Mouse (Mus musculus) urinary bladder, postnatal 14 days (tissue): Measurements from ENCODE around the gene Phf21a.
A peak's percentile ranks its signal among the peaks of the same experiment; 100 is the strongest.

ENCODE experiments used
- DNase-seq: peaks from one replicate; pipeline ENCODE4 v3.0.0; 2021; ENCODE audit warnings: low spot score

Gene Phf21a

DNA sequence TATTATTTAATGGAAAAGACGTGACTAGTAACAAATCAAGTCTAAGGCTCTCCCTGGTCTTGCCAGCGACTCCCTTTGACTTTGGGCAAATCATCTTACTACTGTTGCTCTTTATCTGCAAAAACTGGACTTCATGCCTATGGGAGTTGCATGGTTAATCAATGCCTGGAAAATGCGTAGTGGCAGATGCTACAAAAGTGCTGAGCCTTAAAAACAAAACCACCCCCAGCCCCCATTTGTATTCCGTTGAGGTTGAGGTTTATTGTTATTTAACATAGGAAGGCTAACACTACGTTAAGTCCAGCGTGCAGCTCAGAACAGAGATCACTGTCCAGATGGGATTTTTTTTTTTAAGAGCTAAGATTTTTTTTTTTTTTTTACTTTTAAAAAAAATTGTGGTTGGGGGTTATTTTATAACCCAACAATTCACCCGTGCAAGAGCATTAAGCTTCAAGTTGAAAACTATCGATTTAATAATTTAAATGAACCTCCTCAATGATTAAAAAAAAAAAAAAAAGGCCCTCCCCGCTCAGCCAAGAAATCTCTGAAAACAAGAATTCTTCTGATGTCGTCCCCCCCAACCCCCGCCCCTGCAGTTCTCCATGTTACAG lies 89.3 kb downstream of the Phf21a start:
- no peak for DNase-seq

DNA sequence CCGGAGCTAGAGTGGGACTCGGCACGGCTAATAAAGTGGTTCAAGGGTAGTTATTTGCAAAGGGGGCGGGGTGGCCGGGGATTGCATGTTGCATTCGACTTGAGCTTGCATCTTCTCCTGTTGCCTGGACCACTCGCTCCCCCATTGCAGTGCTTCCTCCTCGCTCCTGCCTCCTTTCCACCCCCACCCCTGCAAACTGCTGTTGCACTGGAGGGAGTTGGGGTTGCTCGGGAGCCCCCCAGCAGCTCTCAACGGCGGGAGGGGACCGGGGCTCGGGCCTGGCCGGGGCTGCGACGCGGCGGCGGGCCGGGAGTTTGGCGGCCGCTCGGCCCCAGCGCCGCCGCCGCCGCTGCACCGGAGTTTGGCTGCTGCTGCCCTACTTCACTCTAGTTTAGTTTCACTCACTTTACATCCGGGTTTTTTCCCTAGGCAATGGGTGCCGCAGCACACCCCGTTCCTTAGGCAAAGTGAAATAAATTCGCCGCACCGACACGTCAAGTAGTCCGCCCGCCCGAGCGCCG lies 90.1 kb downstream of the Phf21a start:
- peak; percentile 77 for DNase-seq

DNA sequence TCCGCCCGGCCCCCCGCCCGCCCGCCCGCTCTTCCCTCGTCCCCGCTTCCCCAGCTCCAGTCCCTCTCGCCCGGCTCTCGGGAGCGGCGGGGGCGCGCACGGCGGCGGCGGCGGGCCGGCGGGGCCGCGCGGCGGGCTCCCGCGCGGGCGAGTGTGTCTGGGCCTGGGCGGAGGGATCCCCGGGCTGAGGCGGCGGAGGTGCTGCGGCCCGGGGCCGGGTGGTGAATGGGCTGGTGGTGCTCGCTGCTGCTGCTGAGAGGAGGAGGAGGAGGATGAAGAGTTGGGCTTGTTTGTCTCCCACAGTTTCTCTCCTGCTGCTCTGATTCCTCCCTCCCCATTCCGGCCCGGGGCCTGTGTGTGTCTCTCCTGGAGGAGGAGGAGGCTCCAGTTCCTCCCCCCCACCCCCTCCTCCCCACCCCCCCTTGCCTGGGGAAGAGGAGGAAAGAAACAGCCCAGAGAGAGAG lies 90.7 kb downstream of the Phf21a start:
- DNase-seq = peak; percentile 93

DNA sequence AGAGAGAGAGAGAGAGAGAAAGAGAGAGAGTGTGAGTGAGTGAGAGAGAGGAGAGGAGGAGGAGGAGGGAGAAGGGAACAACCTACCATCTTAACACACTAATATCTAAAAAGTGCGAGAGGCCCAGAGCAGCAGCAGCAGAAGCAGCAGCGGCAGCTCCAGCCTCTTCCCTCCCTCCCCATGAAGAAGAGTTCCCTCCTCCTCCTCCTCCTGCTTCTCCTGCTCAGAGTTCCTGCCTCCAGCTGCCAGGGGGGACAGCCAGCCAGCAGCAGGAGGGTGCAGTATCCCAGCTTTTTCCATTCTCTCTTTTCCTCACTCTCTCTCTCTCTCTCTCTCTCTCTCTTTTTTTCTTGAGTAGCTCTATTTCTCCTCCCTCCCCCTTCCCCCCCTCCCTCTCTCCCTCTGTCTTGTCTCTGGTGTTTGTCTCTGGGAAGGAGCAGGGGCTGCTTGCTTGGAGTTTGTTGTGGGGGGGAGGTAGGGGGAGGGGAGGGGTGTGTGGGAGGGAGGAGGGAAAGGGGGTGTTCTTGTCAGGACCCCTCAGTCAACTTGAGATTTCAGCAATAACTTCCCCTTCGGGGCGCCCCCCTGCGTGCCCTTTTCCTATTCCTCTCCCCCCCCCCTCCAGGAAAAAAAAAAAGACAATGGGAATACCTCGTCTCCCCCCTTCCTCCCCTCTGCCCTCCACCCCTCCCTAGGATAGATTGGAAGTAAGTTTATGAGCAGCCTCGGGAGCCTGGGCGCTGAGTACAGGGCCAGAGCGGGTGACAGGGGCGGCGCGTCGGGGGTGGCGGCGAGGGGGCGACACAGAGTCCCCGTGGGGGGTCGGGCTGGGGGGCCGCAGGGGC lies 91.4 kb downstream of the Phf21a start:
- peak; percentile 52 for DNase-seq

DNA sequence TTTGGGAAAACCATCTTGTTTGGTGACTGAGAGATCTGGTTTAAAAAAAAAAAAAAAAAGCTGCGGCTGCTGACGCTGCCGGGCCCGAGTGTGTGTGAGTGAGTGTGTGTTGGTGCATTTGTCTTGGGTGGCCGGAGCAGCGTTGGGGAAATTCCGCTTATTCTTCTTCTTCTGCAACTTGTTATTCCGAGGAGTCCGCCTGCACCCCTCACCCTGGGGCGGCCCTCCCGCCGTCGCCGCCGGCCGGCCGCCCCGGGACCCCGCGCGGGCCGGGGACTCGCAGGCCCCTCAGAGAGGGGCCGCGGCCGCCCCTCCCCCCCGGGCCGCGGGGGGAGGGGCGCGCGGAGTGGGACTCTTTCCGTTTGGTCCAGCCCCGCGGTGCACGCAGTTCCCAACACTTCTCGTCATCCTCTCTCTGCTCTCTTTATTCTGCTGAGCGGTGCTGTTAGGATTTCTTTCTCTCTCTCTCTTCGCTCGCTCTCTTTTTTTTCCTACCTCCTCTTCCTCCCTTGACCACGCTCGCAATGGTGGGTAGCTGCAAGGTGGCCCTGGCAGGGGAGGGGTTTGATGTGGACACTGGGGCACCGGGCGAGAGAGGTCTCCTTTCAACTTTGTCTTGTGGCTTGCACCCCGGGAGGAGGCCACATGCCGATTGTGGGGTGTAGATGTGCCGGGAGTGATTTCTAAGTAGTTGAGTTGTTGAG lies 92.3 kb downstream of the Phf21a start:
- DNase-seq = peak; percentile 31

DNA sequence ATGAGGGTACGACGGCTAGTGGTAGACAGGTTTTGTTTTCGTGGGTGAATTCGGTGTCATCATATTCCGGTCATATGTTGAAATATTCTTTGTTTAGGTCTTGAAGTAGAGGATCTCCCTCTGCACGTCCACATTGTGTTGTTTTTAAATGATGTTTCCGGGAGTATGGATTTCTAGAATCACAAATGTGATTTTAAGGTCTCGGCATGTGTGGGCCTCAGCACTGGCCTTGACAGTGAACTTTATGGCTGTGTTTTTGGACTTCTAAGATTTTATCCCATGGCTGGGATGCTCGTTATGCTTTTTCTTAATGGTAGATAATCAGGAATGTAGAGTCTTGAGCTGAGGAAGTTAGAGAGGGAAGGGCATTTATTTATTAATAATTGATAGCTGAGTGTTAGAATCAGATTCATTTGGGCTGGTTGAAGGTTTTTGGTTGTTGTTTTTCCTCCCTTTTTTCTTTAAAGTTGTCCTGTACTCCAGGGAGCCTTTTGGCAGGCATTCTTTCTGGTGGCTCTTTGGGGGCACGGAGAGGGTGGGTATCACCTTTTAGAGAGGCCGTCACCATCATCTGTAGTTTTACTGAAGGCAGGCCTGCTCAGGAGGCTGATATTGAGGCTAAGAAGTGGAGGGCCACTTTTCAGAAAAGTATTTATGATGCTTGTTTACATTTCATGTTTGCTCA lies 93.0 kb downstream of the Phf21a start:
- no peak for DNase-seq

DNA sequence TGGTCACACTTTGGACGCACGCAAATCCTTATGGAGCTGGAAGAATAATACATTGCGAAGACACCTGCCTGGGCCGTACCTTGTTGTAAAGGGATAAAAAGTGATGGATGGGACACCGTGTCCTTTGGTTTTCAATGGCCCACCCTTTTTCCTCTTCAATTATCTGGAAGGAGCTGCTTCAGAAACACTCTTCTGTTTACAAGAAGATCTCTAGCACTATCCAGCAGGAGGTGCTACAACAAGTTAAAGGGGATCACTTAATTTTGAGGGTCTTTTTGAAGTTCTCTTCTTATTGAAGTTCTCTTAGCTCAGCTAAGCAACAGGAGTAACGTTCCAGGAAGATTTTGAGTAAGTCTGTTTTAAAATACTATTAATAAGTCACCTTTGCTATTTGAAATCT lies 94.1 kb downstream of the Phf21a start:
- DNase-seq = no peak

DNA sequence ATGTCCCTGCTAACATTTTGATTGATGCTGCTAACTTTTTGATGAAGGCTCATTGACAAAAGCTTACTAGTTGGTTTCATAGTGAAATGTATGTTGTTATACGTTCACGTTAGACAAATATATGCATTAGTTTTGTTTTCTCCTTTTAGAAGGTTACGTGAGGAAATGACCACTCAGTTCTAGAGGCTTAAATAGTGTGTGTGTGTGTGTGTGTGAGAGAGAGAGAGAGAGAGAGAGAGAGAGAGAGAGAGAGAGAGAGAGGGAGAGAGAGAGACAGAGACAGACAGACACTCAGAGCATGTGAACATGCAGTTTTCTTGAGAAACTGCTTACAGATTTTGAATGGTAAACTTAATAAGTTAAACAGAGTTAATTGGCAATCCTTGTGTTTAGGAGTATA lies 95.8 kb downstream of the Phf21a start:
- DNase-seq = no peak

DNA sequence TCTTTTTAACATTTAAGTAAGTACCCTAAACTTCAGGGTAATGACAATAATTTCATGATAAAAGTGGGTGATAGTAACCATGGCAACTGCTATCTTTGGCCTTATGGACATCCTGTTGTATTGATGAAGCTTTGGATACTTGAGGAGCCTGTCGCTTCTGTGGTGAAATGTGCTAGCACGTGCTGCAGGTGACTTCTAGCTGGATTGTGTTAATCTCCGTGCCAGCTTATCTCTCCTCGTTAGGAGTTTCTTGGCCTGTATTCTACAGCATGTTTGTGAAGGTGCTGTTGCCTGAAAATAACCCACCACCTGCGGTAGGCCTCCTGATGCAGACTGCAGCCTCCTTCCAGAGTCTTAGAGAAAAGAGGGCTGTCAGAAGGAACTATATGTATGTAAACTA lies 98.0 kb downstream of the Phf21a start:
- DNase-seq = no peak

DNA sequence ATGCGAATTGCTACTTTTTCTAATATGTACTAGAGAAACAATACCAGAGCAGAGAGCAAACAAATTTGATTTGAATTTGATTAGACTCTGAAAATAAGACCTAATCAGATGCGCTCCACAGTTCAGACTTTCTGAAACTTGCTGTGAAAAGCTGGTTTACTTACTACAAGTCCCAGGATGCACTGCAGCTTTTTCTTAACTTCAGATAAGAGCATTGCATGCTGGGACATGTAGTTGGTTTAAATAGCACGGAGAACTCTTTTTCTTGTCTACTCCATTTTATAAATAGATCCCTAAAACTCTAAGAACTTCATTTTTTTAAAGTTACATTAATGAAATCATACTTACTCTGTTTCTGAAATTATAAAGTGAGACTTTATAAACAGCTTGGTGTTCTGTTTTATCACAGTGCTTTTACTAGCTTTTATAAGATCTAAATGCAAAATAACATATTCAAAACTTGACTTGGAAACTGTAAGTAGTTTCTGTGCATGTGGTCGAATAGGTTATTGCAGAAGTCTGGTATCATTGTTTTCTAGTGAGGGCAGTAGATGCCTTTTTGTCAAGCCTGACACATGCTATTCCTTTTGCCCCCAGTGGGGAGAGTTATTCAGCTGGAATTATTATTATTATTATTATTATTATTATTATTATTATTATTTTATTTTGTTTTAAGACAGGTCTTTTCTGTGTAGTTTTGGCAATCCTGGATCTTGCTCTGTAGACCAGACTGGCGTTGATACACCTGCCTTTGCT lies 99.1 kb downstream of the Phf21a start:
- peak; percentile 33 for DNase-seq

DNA sequence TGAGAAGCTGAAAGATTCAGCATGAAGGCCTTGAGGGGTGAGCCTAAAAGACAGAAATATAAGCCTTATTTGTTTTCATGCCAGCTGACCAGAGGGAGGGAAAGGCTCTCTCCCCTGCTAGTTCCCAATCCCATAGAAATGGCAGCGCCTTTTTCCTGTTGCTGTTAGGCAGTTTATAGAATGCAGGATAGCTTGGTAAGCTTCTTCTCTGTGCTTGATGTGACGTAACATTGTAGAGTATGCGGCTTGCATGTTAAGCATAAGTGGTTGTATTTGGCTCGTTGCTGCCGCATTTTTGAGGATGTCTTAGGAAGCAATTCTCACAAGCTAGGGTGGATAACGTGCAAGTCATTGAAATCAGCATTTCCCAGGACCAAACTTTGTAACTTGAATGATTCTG lies 105.2 kb downstream of the Phf21a start:
- DNase-seq = no peak

DNA sequence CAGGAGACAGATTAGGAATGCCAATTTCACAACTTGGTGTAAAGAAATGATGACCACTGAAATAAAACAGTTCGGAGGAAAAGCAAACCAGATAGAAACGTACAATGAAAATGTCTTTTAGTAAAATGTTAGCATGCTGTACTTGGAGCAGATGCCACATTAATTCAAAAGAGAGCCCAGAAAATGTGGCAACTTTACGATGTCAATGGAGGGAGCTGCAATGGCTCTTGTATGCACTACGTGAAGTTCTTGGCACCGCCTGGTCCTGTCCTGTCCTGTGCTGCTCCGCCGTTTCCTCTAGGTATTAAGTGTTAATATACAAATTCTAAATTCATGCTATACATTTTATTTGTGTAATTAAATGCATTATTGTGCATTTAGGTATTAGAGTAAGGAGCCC lies 105.8 kb downstream of the Phf21a start:
- DNase-seq = no peak

DNA sequence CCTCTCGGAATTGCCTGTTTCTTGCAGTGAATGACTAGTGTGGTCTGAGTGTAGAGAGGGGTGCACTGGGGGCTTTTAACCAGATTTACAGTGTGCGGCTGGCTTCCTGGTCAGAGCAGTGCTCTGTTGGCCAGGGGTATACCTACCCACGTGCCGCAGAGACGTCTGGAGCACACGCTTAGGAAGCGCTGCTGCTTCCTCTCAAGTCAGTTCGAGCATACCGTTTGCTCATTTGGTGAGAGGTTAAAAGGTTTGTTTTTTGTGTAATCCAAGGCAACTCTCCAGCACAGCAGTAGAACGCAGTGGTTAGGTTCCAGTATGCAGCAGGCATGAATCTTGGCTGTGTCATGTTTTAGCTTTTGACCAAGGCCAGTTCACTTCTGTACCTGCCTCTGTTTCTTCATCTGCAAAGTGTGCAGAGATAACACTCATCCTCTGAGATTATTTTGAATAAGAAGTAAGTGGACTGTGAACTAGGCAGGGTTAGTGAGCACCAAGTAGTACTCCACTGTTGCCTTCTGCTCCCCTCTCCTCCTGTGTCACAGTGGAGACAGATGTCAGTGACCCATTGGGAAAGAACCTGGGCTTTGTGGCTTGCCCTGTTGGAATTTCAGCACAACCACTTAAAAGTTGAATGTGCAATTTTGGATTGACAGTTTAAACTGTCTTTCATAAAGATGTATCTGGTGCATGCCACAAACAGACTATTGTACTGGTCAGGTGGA lies 106.8 kb downstream of the Phf21a start:
- DNase-seq = no peak

DNA sequence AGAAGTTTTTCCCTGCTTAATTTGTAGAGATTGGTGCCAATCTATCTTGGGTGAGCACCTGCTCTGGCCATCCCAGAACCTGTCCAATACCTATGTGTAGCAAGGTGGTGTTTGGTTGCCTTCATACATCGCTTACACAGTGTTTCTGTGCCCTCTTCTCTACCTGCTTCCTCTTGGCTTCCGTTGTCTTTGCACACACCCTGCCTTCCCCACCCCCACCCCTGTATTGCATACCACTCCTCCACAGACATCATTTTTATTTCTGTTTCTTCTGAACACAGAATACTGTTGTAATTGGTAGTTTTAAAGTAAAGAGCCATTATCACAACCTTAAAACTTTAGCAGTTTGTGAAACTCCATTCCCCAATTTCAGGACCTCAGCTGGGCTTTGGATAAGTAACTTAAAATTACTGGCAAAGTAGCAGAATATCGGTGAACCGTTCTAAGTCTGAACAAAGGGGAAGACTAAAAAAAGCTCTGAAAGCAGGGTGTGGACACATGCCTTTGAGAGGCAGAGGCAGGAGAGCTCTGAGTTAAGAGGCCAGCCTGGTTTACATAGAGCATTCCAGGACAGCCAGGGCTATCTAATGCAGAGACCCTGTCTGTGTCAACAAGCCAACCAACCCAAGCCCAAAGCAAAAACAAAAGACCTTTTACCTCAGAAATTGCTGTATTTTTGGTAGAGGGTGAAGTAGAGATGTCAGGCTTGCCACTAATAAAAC lies 109.6 kb downstream of the Phf21a start:
- DNase-seq = no peak

DNA sequence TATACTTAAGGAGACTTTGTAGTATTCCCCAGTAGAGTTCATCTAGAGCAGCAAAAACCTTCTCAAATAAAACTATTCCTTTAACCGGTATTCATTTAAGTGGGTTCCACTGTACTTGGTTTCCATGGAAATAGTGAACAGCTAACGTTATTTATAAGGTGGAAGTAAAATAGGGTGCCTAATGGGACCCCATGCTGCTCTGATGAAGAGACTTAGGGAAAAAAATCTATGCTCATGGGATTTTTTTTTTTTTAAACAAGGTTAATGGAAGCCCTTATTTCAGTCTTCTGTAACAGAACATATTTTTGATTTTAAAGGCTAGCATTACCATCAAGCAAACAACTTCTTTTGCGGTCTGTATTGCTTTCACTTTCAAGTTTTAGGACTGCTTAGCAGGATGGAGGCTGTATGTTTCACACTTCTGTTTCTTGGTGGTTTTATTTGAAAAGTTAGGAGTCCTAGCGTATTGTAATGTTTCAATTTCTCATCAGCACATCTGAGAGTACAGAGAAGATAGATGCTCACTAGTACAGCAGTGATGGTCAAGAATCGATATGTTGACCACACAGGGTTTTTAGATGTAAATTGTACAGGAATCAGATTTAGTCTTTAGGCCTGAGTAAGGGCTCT lies 112.2 kb downstream of the Phf21a start:
- DNase-seq = no peak

DNA sequence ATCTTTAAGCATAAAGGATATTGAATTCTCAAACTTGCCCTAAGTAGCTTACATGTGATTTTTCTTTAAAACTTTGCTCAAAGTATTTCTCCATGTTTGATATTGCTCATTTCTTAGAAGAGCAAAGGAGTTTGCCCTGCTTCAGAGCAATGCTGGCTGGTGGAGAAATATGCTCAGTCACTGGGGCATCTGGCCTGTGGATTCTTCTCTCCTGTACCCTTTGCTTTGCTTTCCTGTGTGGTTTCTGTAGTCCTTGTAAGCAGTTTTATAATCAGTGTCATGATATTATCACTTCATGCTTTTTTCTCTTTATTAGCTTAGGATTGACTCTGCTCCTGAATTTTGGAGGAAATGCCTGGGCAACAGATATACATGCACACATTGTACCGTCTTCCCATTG lies 117.5 kb downstream of the Phf21a start:
- DNase-seq = no peak

DNA sequence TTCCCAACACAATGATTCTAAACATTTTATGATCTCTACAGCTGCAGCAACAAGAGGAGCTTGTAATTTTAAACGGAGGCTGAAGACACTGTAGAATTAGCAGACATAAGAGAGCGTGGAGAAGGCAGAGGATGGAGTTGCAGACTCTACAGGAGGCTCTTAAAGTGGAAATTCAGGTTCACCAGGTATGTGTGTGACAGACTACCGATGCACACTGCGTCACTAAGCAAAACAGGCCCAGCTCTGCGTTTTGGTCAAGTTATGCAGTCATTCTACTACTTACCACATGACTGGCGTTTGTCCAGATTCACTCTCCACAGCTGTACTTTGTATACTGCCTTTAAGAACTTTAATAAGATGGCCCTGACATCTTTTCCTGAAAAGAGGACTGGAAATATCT lies 128.5 kb downstream of the Phf21a start:
- no peak for DNase-seq

DNA sequence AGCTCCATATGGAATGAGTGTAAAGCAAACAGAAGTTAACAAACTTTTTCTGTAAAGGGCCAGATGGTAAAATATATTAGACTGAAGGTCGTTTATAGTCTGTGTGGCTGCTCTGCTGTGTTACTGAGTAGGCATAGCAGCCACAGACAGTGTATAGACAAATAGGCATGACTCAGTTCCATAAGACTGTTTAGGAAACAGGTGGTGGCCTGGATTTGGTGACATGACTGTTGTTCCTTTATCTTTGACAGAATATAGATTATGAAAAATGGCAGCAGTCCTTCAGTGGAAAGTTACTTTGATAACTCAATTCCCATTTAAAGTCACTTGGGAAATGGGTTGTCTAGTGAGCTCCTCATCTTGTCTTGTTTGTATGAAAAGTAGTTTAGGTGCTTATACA lies 132.7 kb downstream of the Phf21a start:
- no peak for DNase-seq

DNA sequence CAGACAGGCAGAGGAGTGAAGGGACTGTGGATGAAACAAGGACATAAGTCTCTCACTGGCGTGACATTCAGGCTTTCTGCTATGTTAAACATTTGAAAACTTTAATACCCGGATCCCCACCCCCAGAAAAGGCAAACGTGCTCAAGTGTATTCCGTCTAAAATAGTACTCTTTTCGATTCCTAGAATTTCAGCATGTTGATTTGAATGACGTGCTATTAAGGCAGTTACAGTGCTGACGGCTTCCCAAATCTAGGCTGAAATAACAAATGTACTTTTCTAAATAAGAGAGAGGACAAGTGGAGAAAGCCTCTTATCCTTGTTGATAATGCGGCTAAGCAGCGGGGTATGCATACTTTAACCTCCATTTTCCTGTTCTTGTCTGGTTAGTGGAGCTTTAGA lies 137.1 kb downstream of the Phf21a start:
- no peak for DNase-seq

DNA sequence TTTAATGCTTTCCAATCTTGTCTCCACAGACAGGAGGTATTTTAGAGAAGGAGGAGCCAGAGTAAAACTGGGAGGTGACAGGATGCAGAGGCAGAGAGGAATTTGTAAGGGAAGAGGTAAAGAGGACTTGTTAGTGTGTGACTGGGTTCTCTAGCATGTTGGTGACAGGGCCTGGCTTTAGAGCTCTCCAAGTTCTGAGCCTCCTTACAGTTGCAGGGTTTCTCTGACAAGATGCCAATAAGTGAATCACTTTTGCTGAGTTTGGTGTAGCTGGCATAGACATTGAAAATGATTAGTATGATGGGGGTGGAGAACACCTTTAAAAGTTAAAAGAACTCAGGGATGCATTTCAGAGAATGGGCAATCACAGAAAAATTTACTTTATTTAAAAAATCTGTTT lies 138.8 kb downstream of the Phf21a start:
- DNase-seq = no peak
